ENCODE assay signal across 8 mouse cellular contexts in the genomic region with DNA sequence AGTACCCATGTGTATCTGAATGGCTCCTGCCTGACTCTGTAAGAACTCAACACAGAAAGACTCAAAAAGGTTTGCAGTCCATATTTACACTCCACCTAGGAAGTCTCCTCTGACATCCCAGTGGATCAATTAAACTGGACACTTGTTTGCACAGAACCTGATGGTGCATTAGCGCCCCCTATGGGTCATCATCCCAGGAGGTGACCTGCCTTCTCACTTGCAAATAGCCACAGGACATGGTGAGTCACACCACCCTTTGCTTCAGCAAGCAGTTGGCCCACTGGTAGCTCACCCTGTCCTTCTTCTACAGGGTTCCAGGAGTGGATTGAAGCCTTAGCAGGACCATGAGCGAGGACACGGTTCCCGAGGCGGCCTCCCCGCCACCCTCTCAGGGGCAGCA. TPM values are rescaled to one million over a fixed set of nuclear protein-coding genes. Genes with fewer than 3 reads are reported as not detected.
DNase-seq lines count a peak whose midpoint lies in the region; ATAC-seq and TF ChIP-seq lines count a peak whose summit lies in the region.

No protein-coding gene starts in this region.

- H3K9me3 ChIP-seq in heart, embryonic 11.5 days (replicated peaks; ENCODE audit: control insufficient read depth, low read length) = no peaks in the 10 kb centered on the region

- no peak overlapping the region for H3K27ac ChIP-seq in heart, adult 2 months
- H3K27ac ChIP-seq in heart, embryonic 11.5 days (ENCODE audit: low read depth, low read length) = no peak overlapping the region

- 65% methylated on average over 6 of the region's 6 CpGs for WGBS in heart, adult 2 months
- 61% methylated on average over 6 of the region's 6 CpGs for WGBS in heart, embryonic 11.5 days (ENCODE audit: insufficient replicate concordance)

- no peaks in the 10 kb centered on the region for H3K4me1 ChIP-seq in heart, adult 2 months (ENCODE audit: control insufficient read depth, insufficient read depth, low read length)
- no peaks in the 10 kb centered on the region for H3K4me1 ChIP-seq in heart, embryonic 11.5 days (ENCODE audit: control insufficient read depth, insufficient read depth, low read length)

- no peak for ATAC-seq in heart, embryonic 11.5 days (replicated peaks; ENCODE audit: insufficient number of reproducible peaks, low FRiP score, low TSS enrichment)

- H3K27me3 ChIP-seq in heart, adult 2 months (ENCODE audit: control insufficient read depth, insufficient read depth, low read length) = no peaks in the 10 kb centered on the region; the same call in 1 of the 2 replicates
- no peaks in the 10 kb centered on the region; the same call in 1 of the 2 replicates for H3K27me3 ChIP-seq in heart, embryonic 11.5 days (ENCODE audit: control insufficient read depth, insufficient read depth, low read length)

- intact Hi-C loops in heart, adult 2 months (cut with DNase I) = loop anchor here (2.0 kb wide), 1 partner anchor 65 kb away; no protein-coding TSS in a partner anchor

- DNase-seq in heart, adult 2 months = peak; percentile 17 to 21
- DNase-seq in B cell, adult 2 months = peak; percentile 44 to 51
- peak; percentile 83 for DNase-seq in adrenal gland, postnatal 10 days
- DNase-seq in embryo, embryonic 11 days = peak; percentile 67
- DNase-seq in layer of hippocampus, postnatal 10 days (ENCODE audit: low spot score in 2 of 2) = peak; percentile 65 to 75
- DNase-seq in naive thymus-derived CD4-positive, alpha-beta T cell, adult 2 months (ENCODE audit: low read depth) = peak; percentile 28
- peak; percentile 13 to 28 for DNase-seq in thymus, postnatal 36 days

- no peak for TF ChIP-seq POLR2A in heart, adult 2 months (IDR thresholded peaks at IDR 0.05; ENCODE audit: insufficient read depth, low read depth, low read length)

- H3K9ac ChIP-seq in heart, adult 2 months (ENCODE audit: low read depth, low read length) = no peak overlapping the region
- H3K9ac ChIP-seq in heart, embryonic 11.5 days (ENCODE audit: low read depth, low read length) = no peak overlapping the region

- H3K4me2 ChIP-seq in heart, embryonic 11.5 days = no peak overlapping the region

- TF ChIP-seq CTCF in heart, adult 2 months (IDR thresholded peaks at IDR 0.05) = peak; percentile 65

- H3K36me3 ChIP-seq in heart, adult 2 months (ENCODE audit: control insufficient read depth, insufficient read depth, low read length) = no peaks in the 10 kb centered on the region
- H3K36me3 ChIP-seq in heart, embryonic 11.5 days (ENCODE audit: control insufficient read depth, insufficient read depth, low read length) = no peaks in the 10 kb centered on the region; the same call in 1 of the 2 replicates

- H3K4me3 ChIP-seq in heart, adult 2 months = no peak overlapping the region
- no peak overlapping the region for H3K4me3 ChIP-seq in heart, embryonic 11.5 days (ENCODE audit: low read depth, low read length)

- TF ChIP-seq EP300 in heart, adult 2 months (IDR thresholded peaks at IDR 0.05; ENCODE audit: insufficient read depth, low read depth, low read length) = no peak

- H3K79me2 ChIP-seq in heart, adult 2 months (replicated peaks; ENCODE audit: control insufficient read depth, insufficient read depth, low read length) = no peaks in the 10 kb centered on the region

RNA-seq across cellular contexts. Expression of a gene that starts 57.0 kb away (rescaled TPM):
- total RNA-seq in heart, adult 2 months (2021) = under 1 TPM; 0.16 to 0.39 TPM
- 0.25 and 0.47 TPM in 2 replicates for polyA plus RNA-seq in heart, adult 2 months (2012; rRNA removed)
- 11.9 and 16.4 TPM in 2 replicates for polyA plus RNA-seq in heart, embryonic 11.5 days (2014; fragmentation: Nextera tagmentation; extraction: Ambion mirVana)
- total RNA-seq in adrenal gland, postnatal 10 days (2021) = 10 to 100 TPM in 1 of 2 experiments, 1 to 10 TPM in 1; 5.3 to 11.8 TPM
- total RNA-seq in layer of hippocampus, postnatal 10 days (2021) = 100 to 1,000 TPM; 197 to 202 TPM

Comparison
In these comparisons a context has a peak if more than half of its experiments do, and no peak if none do; other contexts are left out.
1. DNase-seq: peak in every context shown above with its lines; median percentile 83 in adrenal gland, postnatal 10 days; 70 in layer of hippocampus, postnatal 10 days; 67 in embryo, embryonic 11 days; 48 in B cell, adult 2 months; 28 in naive thymus-derived CD4-positive, alpha-beta T cell, adult 2 months; 20 in thymus, postnatal 36 days; 19 in heart, adult 2 months.
2. RNA of a gene that starts 57.0 kb away (total RNA-seq): 197 to 202 TPM in layer of hippocampus, postnatal 10 days; 5.3 to 11.8 TPM in adrenal gland, postnatal 10 days and 0.16 to 0.39 TPM in heart, adult 2 months; every median in the first group is over 10 times any median in the second.